Mouse (Mus musculus) layer of hippocampus, adult 2 months (tissue): ENCODE results near the gene Slc16a8. TPM values are rescaled to one million over a fixed set of nuclear protein-coding genes. Genes with fewer than 3 reads are reported as not detected.
A peak's percentile ranks its signal among the peaks of the same experiment; 100 is the strongest.

Experiments
- DNase-seq, 2 experiments: peaks; one replicate each; pipeline ENCODE4 v3.0.0; 2022; ENCODE audit warnings: low spot score in 2 of 2
- H3K27ac ChIP-seq: fragments of 200-600 bp; 2 replicates; pipeline ENCODE4 v1.8.1; 2022
- H3K4me3 ChIP-seq: fragments of 200-600 bp; 2 replicates; pipeline ENCODE4 v1.8.1; 2022; ENCODE audit warnings: mild to moderate bottlenecking
- CTCF ChIP-seq: fragments of 200-600 bp; conservative IDR thresholded peaks from 2 replicates; pipeline ENCODE4 v1.8.1; 2022; ENCODE audit warnings: antibody characterized with exemption, mild to moderate bottlenecking, moderate library complexity
- total RNA-seq, 2 experiments: library from RNA; stranded (reverse); gene quantifications; 2 replicates each; pipeline ENCODE4 v1.2.3; 2021

The Slc16a8 gene
- total RNA-seq, 2 experiments from 2014 or later: not detected

DNA sequence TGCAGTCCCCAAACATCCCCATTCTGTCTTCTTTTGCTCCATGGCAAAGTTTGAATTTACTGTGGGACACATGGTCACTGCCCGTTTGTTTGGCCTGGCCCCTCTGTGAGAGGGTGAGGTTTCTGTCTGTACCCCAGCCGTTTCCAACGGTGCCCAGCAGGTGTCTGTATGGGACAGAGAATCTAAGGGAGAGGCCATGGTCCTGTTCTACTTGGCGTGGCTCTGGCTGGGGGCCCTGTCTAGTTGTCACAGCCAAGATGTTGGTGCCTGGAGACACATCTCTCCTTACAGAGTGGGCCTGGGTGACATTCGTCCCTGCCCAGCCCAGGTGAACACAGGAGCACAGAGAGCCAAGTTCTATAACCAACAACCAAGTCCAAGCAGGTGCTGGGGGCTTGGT is 26.3 kb upstream of the Slc16a8 start:
- no peak for TF ChIP-seq CTCF
- no peak for DNase-seq
- no peak overlapping the region for H3K27ac ChIP-seq
- H3K4me3 ChIP-seq: no peak overlapping the region

- H3K27ac ChIP-seq: no peak overlapping the region
- TF ChIP-seq CTCF: peak; percentile 69
- H3K4me3 ChIP-seq: no peak overlapping the region
- no peak for DNase-seq
Measured at GRCm38 (mm10) chr15:79280209-79280608, 25.6 kb upstream of the Slc16a8 start.

DNA sequence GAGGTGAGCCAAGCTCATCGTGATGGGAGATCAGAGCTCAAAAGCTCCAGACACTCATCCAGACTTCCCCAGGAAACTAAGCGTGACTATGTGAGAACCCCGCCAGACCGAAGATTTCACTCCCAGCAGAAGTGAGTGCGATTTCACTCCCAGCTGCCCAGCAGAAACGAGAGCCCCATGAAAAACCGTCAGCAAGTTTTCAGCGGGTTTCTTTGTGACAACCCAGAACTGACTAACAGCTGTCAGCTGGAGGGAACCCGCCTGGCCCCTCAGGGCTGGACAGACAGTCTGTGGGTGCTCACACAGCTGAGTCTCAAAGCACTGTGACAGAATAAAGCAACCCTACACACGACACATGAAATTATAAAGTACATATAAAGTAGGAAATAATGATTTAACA is 23.2 kb upstream of the Slc16a8 start:
- Histone ChIP-seq H3K4me3 (no peak overlapping the region), H3K27ac (no peak overlapping the region)
- no peak for TF ChIP-seq CTCF
- DNase-seq: no peak

DNA sequence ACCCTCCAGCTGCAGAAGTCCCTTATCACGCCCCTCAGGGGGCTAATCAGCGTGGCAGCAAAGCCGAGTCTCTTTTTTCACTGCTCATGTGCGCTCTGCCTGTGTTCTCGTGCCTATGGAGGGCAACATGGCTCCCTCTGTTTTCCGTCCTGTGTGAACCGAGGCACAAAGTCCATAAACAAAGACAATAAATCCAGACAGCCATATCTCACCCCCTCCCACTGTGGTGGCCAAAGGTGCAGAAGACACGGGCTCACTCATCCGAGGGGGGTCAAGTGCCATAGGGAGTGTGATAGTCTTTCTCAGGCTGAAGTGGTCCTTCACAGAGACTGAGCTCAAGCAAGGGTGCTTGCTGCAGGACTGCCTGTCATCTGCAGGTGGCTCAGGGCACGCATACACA is 18.5 kb upstream of the Slc16a8 start:
- DNase-seq: no peak
- no peak for TF ChIP-seq CTCF

GRCm38 (mm10) chr15:79271124-79271746 is 16.7 kb upstream of the Slc16a8 start:
- peak in 1 of 2 experiments; percentile 51 for DNase-seq
- peak overlapping the region; percentile 55 for H3K4me3 ChIP-seq
- H3K27ac ChIP-seq: no peak overlapping the region
- TF ChIP-seq CTCF: peak; percentile 84

More for the DNA sequence above, 18.5 kb upstream of the Slc16a8 start:
- Histone ChIP-seq H3K27ac (no peak overlapping the region), H3K4me3 (no peak overlapping the region)

DNA sequence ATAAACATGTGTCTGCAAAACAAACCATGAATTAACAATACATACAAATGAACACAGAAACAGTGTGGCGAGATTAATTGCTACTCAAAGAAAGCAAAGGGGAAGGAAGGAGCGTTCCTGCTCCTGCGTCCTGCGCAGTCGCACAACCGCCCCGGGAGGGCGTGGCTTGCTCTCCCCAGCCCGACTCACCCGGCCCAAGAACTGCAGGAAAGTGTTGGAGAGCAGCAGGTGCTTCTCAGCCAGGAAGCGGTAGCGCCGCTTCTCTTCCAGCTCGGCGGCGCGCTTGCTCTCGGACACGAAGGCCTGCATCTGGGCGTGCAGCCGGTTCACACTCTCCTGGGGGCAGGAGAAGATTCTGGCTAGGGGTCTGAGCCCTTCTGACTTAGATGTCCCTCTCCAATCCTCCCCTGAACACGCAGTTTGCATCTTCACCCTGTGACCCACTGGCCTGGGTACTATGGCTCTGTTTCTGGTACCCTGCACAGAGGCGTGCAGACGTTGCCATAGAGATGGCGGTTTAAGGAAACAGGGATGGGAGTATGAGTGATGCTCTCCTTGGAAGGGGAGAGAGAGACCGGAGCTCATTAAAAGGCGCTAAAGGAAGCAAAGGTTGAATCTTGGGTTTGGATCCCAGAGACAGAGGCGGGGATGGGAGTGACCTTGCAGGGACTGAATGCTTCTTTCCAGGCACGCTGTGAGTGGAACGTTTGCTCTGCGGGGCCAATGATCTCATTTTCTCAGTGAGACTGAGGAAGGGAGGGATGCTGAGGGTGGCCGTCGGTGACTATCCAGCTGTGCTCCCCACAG is 16.0 kb upstream of the Slc16a8 start:
- peak in 1 of 2 experiments; percentile 53 for DNase-seq
- peak; percentile 15 for TF ChIP-seq CTCF
- Histone ChIP-seq H3K27ac (no peak overlapping the region), H3K4me3 (peak overlapping the region; percentile 55)

GRCm38 (mm10) chr15:79268521-79268920 is 14.0 kb upstream of the Slc16a8 start:
- H3K27ac ChIP-seq: no peak overlapping the region
- DNase-seq: no peak
- no peak for TF ChIP-seq CTCF
- H3K4me3 ChIP-seq: no peak overlapping the region

DNA sequence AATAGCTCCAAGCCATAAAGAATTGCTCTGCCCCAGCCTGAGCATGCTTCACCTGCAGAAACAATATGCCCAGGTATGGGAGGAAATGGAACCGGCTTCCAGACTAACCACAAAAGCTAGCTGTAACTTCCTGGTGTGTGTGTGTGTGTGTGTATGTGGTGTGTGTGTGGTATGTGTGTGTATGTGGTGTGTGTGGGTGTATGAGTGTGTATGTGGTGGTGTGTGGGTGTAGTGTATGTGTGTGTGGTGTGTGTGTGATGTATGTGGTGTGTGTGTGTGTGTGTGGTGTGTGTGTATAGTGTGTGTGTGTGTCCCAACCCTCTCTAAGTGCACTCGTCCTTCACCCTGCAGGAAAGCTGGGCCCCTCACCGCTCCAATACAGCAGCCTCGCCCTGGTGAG is 10.8 kb upstream of the Slc16a8 start:
- TF ChIP-seq CTCF: no peak
- no peak overlapping the region for H3K27ac ChIP-seq
- no peak overlapping the region for H3K4me3 ChIP-seq
- no peak for DNase-seq

GRCm38 (mm10) chr15:79263726-79264125 is 9.2 kb upstream of the Slc16a8 start:
- DNase-seq: no peak
- Histone ChIP-seq H3K27ac (no peak overlapping the region), H3K4me3 (no peak overlapping the region)
- no peak for TF ChIP-seq CTCF

DNA sequence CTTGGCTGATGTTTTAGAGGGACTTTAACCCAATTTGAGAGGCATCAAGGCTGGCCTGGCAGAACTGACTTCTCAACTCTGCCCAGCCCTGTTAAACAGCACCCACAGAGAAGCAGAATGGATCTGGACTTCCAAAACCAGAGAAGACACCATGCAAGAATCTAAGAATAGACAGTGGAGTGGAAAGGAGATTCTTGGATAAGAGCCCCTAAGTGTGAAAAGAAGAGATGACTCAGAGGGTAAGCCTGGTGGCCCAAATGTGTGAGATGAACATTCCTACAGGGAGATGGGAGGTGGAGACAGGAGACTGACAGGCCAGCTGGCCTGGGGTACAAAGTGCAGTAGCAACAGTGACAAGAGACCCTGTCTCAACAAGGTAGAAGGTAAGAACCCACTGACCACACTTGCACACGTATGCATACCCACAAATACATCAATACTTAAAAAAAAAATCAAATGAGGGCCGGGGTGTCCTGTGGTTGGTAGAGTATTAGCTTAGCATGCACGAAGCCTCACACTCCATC is 8.3 kb upstream of the Slc16a8 start:
- TF ChIP-seq CTCF: no peak
- Histone ChIP-seq H3K27ac (no peak overlapping the region), H3K4me3 (no peak overlapping the region)
- no peak for DNase-seq

DNA sequence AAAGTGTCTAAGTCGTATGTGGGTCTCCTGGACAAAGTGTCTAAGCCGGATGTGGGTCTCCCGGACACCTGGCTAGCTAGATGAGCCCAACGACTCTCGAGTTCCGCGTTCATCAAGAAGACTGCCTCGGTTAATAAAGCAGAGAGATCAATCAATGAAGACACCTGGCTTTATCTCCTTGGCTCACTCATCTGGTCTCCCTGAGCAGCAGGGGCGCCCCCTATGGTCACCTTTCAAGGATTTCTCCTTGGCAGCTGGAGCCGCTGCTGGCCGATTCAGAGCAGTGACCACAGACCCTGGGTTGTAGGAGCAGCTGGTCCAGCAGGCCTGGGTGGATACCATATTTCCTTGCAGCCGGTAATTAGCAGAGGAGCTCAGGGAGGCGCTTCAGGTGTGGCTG is 7.8 kb upstream of the Slc16a8 start:
- Histone ChIP-seq H3K27ac (no peak overlapping the region), H3K4me3 (no peak overlapping the region)
- no peak for DNase-seq
- peak; percentile 64 for TF ChIP-seq CTCF

GRCm38 (mm10) chr15:79261757-79262156 is 7.2 kb upstream of the Slc16a8 start:
- H3K27ac ChIP-seq: no peak overlapping the region

DNA sequence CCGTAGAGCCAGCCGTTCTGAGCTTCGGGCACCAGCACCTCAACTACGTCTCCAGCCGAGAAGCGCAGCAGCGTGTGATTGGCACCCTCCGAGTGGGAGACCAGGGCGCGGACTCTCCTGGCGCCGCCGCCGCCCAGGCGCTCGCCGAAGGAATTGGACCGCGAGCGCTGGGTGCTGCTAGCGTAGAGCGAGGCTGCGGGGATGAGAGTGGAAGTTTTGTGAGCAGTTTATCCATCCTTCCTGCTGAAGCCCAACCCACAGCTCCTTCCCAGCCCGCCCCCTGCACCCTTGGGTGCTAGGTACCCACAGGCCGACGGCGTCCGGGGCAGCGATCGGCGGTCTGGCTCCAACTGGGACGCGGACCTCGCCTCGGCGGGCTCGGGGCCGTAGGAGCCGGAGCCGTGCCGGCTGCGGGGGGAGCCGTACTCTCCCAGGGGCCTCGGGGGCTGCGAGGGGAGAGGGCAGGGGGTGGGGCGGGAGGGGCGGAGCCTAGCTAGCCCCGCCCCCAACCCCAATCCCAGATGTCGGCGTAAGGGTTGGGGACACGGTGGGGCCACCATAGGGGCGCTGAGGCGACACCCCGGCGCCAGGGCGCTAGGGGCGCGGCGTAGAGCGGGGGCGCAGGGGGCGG is 6.6 kb upstream of the Slc16a8 start:
- Histone ChIP-seq H3K27ac (no peak overlapping the region), H3K4me3 (peak overlapping the region; percentile 57)
- DNase-seq: peak in 1 of 2 experiments; percentile 34
- TF ChIP-seq CTCF: no peak

More at GRCm38 (mm10) chr15:79261757-79262156, 7.2 kb upstream of the Slc16a8 start:
- no peak for DNase-seq
- peak overlapping the region; percentile 57 for H3K4me3 ChIP-seq
- no peak for TF ChIP-seq CTCF

GRCm38 (mm10) chr15:79258521-79258920 is 4.0 kb upstream of the Slc16a8 start:
- DNase-seq: no peak
- Histone ChIP-seq H3K4me3 (no peak overlapping the region), H3K27ac (no peak overlapping the region)

More at GRCm38 (mm10) chr15:79258521-79258920, 4.0 kb upstream of the Slc16a8 start:
- TF ChIP-seq CTCF: no peak
